Mouse (Mus musculus) kidney, postnatal 4 days (tissue): ENCODE measurements at regions not wholly inside any gene's neighbourhood (a gene's known extent, or its start where the extent isn't known, plus 50 kb on each side); places are given as distances from the start of the nearest gene placed in this dataset.

Experiments used
- DNase-seq, 2 experiments: peaks; one replicate each; pipeline ENCODE4 v3.0.0; 2021; ENCODE audit warnings: mixed read lengths in 2 of 2

DNA sequence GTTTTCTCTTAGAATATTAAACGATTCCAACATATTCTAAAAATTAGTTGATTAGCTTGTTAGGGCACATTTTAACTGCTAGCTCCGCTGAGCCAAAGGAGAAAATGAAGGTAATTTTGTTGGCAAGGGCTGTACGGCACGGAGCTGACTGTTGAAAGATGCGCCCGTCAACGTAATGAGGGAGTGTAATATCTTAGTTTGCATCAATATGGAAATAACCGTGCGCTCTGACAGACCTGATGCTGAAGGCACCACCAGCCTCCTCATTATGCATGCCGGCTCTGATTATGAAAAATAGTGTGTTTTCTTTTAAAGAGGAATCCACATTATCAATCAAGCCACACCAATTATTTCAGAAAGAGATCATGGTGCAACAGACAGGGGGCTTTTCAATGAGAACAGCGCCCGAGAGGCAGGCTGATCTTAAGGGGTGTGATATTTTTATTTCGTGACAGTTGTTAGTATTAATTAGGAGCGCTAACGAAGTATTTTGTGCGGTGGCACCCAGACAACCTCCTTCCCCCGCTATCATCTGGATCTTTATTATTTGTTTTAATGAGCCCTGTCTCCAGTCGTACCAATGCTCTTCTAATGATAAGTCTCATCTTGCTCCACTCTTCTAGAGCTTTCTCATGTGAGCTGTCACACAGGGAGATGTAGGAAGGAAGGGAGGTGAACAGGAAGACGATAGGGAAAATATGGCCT is 99.9 kb upstream of the Ctbp2 start:
- DNase-seq, result no peak

DNA sequence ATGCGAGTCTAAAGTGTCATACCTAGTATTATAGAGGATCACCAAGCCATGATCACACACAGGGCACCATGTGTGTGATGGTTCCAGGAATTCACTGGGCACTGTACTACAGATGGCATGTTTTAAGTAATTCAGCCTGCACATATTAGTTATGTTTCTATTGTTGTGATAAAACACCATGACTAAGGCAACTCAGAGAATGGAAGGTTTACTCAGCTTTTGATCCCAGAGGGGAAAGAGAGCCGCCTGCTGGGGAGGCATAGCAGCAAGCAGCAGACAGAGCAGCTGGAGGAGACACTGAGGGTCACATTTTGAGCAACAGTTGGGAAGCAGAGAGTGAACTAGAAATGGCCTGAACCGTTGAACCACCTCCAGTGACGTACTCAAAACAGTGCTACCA is 88.2 kb upstream of the Ctbp2 start:
- peak; percentile 32 to 38 for DNase-seq

DNA sequence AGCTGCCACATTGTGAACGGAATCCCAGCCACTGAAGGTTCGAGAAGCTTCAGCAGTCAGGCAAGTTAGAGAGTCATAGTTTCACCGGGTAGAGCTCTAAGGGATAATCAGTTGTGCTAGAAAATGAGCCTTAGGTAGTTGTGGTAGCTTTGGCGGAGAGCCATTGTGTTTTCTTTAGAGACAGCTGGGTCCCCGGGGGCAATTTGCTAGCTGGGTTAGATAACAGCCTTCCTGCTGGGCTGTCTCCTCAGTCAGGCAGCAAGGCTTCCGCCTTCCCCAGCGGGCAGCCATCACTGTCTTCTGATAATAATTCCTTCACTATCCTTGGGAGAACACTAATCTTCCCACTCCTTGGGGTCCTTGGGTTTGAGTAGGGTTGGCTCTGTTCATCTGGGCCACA is 81.5 kb upstream of the Ctbp2 start:
- DNase-seq, result peak; percentile 23 to 28

DNA sequence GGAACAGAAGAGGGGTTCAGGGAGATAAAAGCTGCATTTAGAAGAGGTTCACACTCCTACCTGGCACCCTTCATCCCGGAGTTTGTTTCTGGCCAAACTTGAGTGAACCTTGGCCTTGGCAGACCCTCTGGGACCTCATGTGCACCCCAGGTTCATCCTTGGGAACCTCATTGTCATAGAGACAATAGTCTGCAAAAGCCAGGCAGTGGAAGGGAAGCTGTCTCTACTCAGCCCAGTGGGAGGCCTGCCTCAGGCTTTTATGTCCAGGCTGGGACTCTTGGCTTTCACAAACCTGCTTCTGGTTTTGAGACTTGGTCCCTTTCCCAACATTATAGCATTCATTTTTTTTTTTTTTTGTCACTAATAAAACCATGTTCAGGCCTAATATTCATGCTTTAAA is 80.3 kb upstream of the Ctbp2 start:
- no peak for DNase-seq

DNA sequence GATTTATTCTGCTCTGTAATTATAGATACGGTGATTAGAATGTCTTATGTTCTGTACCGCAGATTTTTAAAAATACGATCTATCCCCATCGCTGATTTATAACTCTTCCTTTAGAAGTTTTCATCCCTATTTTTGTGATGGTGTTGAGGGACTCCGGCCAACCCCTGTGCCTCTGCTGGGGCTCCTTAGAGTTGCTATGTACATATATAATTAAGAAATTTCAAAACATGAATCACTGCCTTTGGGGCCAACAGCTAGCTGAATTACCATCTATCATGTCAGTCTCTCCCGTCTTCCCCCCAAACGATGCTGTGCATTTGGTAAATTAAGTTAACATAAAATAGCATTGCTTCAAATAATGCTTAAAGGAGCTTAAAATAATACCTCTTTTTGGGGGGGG is 79.8 kb upstream of the Ctbp2 start:
- peak; percentile 15 to 28 for DNase-seq

DNA sequence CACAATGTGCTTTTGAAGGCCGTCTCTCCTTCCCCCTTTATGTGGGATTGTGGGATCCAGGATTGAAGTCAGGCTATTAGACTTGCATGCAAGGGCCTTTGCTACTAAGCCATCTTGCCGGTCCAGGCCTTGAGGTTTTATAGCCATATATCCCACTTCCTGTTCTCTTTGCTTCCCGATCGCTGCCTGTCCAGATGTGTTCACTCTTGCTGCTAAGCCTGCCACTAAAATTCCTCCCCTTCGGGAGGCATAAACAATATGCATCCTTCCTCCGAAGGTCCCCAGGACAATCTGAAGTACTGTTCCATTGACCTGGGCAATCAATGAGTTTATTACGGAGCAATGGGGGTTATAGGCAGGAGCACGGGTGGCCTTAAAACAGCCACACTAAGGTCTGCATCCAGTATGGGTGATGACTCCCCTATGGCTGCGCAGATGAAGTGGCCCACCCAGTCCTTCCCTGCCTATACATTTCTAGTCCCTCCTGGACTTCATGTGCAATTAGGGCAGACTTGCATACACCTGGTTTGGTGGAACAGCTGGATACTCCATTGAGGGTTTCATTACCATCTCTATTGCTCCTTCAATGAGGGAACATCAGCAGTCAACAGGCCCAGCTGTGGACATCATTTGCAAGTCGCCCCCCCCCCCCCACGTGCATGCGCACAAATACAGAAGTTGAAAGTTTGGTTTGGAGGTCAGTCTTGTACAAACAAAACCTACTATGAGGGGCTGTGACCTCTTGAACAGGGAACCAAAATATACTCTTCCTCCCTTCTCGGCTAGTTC is 78.1 kb upstream of the Ctbp2 start:
- peak; percentile 28 to 44 for DNase-seq

DNA sequence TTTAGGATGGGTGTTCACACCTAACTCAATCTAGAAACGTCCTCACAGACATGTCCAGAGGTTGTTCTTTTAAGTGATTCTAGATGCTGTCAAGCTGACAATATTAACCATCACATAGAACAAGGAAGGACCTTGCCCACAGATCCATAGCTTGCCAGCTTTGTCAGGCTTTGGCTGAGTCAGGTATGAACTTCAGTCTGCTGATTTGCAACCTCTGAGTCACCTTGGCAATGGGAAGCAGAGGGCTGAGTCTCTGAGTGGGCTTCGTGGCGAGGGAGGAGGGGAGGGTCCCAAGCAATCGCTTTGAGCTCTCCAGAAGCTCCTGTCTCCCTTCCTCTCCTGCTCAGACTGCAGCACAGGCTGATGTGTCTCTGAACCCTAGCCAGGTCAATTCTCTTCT is 74.9 kb upstream of the Ctbp2 start:
- DNase-seq, result no peak

DNA sequence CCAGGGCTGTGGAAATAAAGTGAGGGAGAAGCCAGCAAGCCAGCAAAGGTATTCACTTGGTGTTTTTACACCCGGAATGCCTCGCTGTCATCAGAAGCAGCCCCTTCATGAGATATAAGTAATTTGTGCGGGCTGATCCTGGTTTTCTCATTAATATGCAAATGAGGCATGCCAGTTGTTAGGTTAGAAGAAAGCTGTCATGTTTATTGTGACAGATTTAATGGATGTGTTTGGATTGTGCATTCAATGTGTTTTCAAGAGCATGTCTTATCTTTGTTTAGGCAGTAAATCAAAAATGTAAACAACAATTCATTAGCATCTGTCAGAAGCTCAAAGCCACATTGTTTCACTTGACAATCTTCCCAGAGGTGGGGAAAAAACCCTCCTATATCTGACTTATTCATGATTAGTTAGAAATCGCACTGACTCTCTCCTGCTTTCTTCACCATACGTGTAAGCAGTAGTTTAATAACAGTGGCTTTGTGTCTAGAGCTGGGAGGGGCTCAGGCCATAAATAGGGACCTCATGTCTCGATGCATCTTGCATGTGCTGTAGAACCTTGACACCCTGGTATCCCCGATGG is 65.8 kb upstream of the Ctbp2 start:
- DNase-seq, result no peak

DNA sequence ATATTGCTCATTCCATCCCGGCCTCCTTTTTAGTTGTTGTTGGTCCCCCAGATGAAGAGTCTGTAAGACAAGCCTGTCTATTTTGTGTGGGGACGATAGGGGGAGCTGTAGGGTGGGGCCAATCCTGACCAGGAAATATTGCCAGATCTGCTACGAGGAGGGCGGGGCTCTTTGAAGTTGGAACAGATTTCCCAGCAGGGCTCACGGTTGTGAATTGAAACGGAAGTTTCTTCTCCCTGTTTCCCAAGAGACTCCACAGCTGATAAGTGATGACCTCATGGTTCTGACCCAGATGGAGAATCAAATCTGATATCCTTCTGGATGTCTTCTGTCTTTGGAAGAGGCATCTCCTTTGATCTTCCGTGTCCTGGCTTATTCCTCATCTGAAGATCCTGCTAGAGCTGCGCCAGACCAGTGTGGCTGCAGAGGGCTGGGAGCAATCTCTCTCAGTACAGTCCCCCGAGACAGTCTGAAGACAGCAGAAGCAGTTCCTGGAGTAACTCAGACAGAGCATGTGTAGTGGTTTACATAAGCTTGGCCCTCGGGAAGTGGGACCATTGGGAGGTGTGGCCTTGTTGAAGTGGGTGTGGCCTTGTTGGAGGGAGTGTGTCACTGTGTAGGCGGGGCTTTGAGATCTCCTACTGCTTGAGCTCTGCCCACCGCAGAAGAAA is 61.9 kb upstream of the Ctbp2 start:
- DNase-seq, result peak; percentile 80 to 86

DNA sequence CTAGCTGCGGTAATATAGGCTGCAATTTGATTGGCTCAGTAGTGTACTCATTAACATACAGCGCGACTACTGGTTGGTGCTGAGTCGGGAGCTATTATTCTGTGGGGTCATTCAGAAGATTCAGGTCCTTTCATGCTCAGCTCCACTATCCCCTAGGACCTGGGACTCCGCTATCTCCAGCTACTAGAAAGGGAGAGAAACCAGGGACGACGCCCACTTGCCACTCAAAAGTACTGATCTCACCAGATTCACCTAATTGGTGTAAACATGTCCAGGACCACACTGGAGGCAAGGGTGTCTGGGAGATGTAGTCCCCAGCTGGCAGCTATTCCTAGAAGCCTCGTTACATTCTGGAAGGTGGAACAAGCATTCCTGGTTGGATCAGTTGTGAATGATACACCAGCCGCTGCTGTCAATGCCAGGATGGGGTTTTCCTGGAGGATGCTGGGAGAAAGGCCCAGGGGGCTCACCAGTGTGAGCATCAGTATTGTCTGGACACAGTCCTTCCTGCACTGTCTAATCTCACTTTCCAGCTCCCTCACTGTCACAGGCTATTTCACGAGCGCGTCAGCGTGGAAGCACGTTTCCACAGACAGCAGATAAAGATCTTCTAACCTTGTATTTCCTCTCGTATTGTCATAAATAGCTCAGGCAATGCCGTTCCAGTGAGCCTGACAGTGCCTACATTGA is 60.9 kb upstream of the Ctbp2 start:
- peak in 1 of 2 experiments; percentile 10 for DNase-seq

DNA sequence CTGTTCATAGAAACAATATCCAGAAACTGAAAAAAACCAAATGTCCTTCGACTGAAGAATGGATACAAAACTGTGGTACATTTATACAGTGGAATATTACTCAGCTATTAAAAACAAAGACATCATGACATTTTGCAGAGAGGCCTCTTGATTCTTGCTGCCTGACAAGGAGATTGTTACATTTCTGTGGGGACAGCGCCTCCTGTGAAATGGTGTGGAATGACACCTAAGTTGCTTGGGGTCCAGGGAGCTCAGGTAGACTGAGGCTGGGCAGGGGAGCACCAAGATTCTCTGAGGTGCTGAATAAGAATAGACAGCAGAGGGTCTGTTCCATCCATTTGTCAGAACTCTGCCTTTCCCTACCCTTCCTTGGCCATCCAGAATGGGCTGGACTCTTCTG is 57.2 kb upstream of the Ctbp2 start:
- no peak for DNase-seq

DNA sequence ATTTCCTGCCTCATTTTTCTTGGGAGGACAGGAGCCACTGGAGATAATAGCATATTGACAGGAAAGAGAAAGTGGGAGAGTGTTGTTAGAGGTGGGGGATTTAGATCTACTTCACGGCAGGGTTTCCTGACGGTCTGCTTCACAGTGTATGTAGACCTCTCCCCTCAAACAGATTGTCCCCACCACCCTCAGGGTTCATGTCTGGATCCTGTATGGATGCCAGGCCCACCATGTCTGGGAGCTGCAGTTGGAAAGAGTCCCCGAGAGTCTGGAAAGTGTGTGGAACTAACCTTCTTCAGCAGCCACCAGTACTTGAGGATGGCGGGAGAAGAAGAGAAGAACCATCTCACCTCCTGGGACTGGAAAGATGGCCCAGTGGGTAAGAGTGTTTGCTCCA is 53.0 kb upstream of the Ctbp2 start:
- no peak for DNase-seq

DNA sequence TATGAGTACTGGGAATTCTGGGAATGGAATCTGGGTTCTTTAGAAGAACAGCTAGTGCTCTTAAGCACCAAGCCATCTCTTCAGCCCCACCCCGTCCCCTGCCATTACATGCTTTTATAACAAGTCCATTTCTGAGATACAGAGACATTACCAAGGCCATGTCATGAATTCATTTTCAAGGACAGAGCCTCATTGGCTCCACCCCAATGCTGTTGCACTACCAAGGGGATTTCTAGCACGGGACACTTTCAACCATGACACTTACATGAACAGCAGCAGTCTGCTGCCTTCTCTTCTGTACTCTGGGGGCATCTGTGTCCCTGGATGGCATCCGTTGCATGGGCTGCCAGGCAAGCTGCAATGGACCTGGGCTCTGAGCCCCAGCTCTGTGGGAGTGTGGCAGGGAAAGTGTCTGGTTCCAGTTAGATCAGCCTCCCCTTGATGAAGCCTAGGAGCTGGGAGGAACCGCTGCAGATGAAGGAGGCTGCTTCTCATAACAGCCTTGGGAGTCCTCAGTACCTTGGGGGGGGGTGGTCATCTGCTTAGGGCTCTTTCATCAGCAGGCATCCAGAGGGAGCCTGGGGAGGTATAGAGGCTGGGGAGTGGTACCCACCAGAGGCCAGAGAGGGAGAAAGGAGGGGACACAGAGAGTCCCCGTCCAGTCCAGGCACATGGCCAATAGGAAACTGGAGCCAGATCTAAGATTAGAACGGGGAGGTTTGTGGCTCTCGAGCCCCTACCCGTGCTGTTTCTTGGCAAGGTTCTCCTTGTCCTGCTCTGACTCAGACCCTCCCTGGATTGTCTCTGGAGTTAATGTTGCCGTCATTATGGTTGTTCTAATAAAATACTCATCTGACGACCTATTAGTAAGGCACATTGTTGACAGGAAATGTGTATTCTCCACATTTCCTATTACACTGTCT is 52.4 kb upstream of the Ctbp2 start:
- peak; percentile 66 to 72 for DNase-seq
